Mouse (Mus musculus): ENCODE data around the gene Gm128. TPM values are rescaled to one million over a fixed set of nuclear protein-coding genes. Genes with fewer than 3 reads are reported as not detected.
A peak's percentile ranks its signal among the peaks of the same experiment; 100 is the strongest.

The Gm128 gene
- polyA plus RNA-seq, 1 experiment from 2014 or later, result not detected

GRCm38 (mm10) chr3:95266052-95266451 lies 24.7 kb upstream of the Gm128 start:
- no peaks in the 10 kb centered on the region for H3K9me3 ChIP-seq (replicated peaks; ENCODE audit: control insufficient read depth, low read length)
- 90% methylated on average over 3 of the region's 3 CpGs for WGBS
- no peak for DNase-seq (ENCODE audit: low spot score)

GRCm38 (mm10) chr3:95264724-95265123 lies 23.3 kb upstream of the Gm128 start:
- Histone ChIP-seq H3K4me1 (ENCODE audit: control insufficient read depth, insufficient read depth, low read length) (no peaks in the 10 kb centered on the region), H3K27ac (replicated peaks; ENCODE audit: low read depth, low read length) (no peak overlapping the region), H3K9me3 (replicated peaks; ENCODE audit: control insufficient read depth, low read length) (no peaks in the 10 kb centered on the region), H3K9ac (replicated peaks; ENCODE audit: low read length) (no peak overlapping the region), H3K27me3 (ENCODE audit: control insufficient read depth, insufficient read depth, low read length) (no peaks in the 10 kb centered on the region), H3K36me3 (replicated peaks; ENCODE audit: control insufficient read depth, insufficient read depth, low read depth, low read length) (peaks cover 8% of the 10 kb centered on the region), H3K4me3 (ENCODE audit: low read depth, low read length) (no peak overlapping the region), H3K4me2 (ENCODE audit: low read depth, low read length) (no peak overlapping the region)
- DNase-seq (ENCODE audit: low spot score) (no peak), ATAC-seq (replicated peaks; ENCODE audit: insufficient number of reproducible peaks, low FRiP score, low TSS enrichment, low read depth) (no peak)
- WGBS, result 84% methylated on average over 1 of the region's 1 CpGs

More at GRCm38 (mm10) chr3:95266052-95266451, 24.7 kb upstream of the Gm128 start:
- H3K4me2 ChIP-seq (ENCODE audit: low read depth, low read length), result no peak overlapping the region
- H3K9ac ChIP-seq (replicated peaks; ENCODE audit: low read length), result no peak overlapping the region
- no peaks in the 10 kb centered on the region for H3K27me3 ChIP-seq (ENCODE audit: control insufficient read depth, insufficient read depth, low read length)
- ATAC-seq (replicated peaks; ENCODE audit: insufficient number of reproducible peaks, low FRiP score, low TSS enrichment, low read depth), result no peak
- no peak overlapping the region for H3K27ac ChIP-seq (replicated peaks; ENCODE audit: low read depth, low read length)
- H3K36me3 ChIP-seq (replicated peaks; ENCODE audit: control insufficient read depth, insufficient read depth, low read depth, low read length), result peaks cover 8% of the 10 kb centered on the region
- no peak overlapping the region for H3K4me3 ChIP-seq (ENCODE audit: low read depth, low read length)
- H3K4me1 ChIP-seq (ENCODE audit: control insufficient read depth, insufficient read depth, low read length), result no peaks in the 10 kb centered on the region

DNA sequence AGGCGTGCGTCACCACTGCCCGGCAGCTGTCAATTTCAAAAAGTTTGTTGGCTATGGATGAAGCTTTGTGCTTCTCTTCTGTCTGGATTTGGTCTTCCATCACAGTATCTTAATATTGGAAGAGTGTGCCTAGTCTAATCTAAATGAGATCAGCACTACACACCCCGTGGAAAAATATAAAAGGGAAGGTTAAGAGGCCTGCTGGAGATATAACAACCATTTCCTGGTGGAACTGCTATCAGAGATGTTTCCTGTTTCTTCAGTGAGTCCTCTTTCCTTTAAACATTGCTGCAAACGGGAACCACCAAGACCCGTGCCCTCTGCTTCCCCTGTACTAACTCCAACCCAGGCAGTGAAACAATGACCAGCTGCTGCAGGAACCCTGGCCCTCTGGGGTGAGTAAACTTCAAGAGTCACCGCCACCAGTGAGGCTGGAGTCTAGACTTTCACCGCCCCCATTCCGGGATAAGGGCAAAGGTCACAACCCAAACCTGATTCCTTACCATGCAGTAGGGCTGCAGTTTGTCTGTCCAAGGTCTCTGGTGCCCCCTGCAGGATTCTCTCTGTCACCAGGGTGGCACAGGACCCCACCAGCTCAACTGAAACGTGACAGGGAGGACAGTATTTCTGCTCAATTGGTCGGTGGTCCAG lies 21.8 kb upstream of the Gm128 start:
- no peak overlapping the region for H3K4me3 ChIP-seq (ENCODE audit: low read depth, low read length)
- H3K9me3 ChIP-seq (replicated peaks; ENCODE audit: control insufficient read depth, low read length), result no peaks in the 10 kb centered on the region
- 39% methylated on average over 11 of the region's 11 CpGs for WGBS
- H3K27ac ChIP-seq (replicated peaks; ENCODE audit: low read depth, low read length), result no peak overlapping the region
- peaks cover 12% of the 10 kb centered on the region for H3K36me3 ChIP-seq (replicated peaks; ENCODE audit: control insufficient read depth, insufficient read depth, low read depth, low read length)
- DNase-seq (ENCODE audit: low spot score) (peak; percentile 66), ATAC-seq (replicated peaks; ENCODE audit: insufficient number of reproducible peaks, low FRiP score, low TSS enrichment, low read depth) (0 out of 2 replicates have a peak, but pooled peaks have one; percentile 67)
- no peaks in the 10 kb centered on the region for H3K27me3 ChIP-seq (ENCODE audit: control insufficient read depth, insufficient read depth, low read length)
- no peak overlapping the region for H3K4me2 ChIP-seq (ENCODE audit: low read depth, low read length)
- H3K9ac ChIP-seq (replicated peaks; ENCODE audit: low read length), result no peak overlapping the region
- H3K4me1 ChIP-seq (ENCODE audit: control insufficient read depth, insufficient read depth, low read length), result no peaks in the 10 kb centered on the region

DNA sequence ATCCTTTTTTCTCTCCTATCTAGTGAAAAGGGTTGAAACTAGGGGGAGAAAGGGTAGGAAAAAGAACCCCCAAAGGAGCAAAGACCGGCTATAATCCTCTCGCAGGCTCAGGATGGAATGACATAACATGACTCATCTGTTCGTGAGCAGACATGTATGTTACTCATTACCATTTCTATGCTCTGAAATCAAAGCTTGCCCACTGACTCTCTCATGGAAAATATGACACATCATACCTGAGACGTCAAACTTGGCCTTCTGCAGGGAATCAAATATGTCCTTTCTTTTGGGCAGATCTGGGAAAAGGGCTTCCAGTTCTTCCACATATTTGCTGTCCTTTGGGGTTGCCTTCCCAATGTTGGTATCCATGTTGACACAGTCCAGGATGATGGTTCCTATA lies 20.6 kb upstream of the Gm128 start:
- Histone ChIP-seq H3K9me3 (replicated peaks; ENCODE audit: control insufficient read depth, low read length) (no peaks in the 10 kb centered on the region), H3K4me1 (ENCODE audit: control insufficient read depth, insufficient read depth, low read length) (no peaks in the 10 kb centered on the region), H3K4me3 (ENCODE audit: low read depth, low read length) (no peak overlapping the region), H3K27ac (replicated peaks; ENCODE audit: low read depth, low read length) (no peak overlapping the region), H3K27me3 (ENCODE audit: control insufficient read depth, insufficient read depth, low read length) (no peaks in the 10 kb centered on the region), H3K36me3 (replicated peaks; ENCODE audit: control insufficient read depth, insufficient read depth, low read depth, low read length) (peaks cover 13% of the 10 kb centered on the region), H3K9ac (replicated peaks; ENCODE audit: low read length) (no peak overlapping the region), H3K4me2 (ENCODE audit: low read depth, low read length) (no peak overlapping the region)
- no peak for DNase-seq (ENCODE audit: low spot score)
- no peak for ATAC-seq (replicated peaks; ENCODE audit: insufficient number of reproducible peaks, low FRiP score, low TSS enrichment, low read depth)
- WGBS, result 86% methylated on average over 4 of the region's 4 CpGs

DNA sequence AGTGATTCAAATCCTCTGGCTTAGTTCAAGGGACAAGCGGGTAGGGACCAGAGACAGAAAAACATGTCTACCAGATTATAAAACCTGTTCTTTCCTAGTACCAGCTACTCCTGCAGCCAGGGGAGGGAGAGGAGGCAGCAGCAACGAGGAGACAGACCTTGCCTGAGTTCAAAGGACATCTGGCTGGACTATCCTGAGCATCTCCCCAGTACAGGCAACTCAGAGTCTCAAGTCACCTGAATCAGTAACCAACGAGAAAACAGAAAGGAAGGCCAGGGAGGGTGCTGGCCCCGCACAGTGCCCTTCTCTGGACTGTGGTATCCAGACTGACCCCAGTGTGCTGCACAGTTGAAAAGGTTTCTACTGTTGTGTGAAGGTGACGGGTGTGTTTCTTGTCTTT lies 15.5 kb upstream of the Gm128 start:
- WGBS, result 86% methylated on average over 5 of the region's 5 CpGs
- Histone ChIP-seq H3K4me2 (ENCODE audit: low read depth, low read length) (no peak overlapping the region), H3K4me1 (ENCODE audit: control insufficient read depth, insufficient read depth, low read length) (no peaks in the 10 kb centered on the region), H3K4me3 (ENCODE audit: low read depth, low read length) (no peak overlapping the region), H3K27me3 (ENCODE audit: control insufficient read depth, insufficient read depth, low read length) (no peaks in the 10 kb centered on the region), H3K9me3 (replicated peaks; ENCODE audit: control insufficient read depth, low read length) (no peaks in the 10 kb centered on the region), H3K9ac (replicated peaks; ENCODE audit: low read length) (no peak overlapping the region), H3K27ac (replicated peaks; ENCODE audit: low read depth, low read length) (no peak overlapping the region), H3K36me3 (replicated peaks; ENCODE audit: control insufficient read depth, insufficient read depth, low read depth, low read length) (peaks cover 12% of the 10 kb centered on the region)
- ATAC-seq (replicated peaks; ENCODE audit: insufficient number of reproducible peaks, low FRiP score, low TSS enrichment, low read depth), result no peak
- no peak for DNase-seq (ENCODE audit: low spot score)

DNA sequence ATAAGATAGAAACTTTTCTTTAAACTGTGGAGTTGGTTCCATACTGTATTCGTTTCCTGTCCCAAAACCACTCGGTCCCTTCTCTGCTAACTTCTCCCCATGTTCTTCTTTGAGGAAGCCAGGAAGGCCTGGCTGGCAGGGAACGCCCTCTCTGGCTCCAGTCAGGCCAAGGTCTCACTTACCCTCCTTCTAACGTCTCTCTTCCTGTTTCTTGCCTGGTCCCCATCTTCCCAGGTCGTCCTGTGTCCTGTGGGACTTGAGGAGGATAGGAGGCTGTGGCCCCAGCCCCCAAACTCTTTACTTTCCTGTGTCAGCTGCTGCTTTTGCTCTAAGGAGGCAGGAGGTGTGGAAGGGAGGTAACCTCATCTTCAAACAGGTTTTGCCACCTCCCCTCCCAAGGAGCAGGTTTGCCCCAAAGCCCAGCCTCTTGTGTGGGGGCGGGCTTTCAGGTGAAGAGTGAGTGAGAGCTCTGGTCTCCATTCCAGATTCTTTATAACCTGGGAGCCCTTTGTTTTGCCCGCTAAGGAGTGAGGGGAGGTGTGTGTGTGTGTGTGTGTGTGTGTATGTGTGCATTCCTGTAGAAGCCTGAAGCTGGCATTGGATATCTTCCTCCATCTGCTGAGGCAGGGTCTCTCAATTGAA lies 9.5 kb upstream of the Gm128 start, which contains the start of gene Bnipl:
Bnipl (minus strand) TSS at position 411 of the 642 bp plus-strand sequence.
- no peak within 1 kb of the TSS for H3K9ac ChIP-seq (replicated peaks; ENCODE audit: low read length)
- no peak within 1 kb of the TSS for H3K27ac ChIP-seq (replicated peaks; ENCODE audit: low read depth, low read length)
- ATAC-seq (replicated peaks; ENCODE audit: insufficient number of reproducible peaks, low FRiP score, low TSS enrichment, low read depth) (peak; percentile 62; the same call in 1 of the 2 replicates), DNase-seq (ENCODE audit: low spot score) (no peak)
- no peaks in the 10 kb centered on the region for H3K4me1 ChIP-seq (ENCODE audit: control insufficient read depth, insufficient read depth, low read length)
- WGBS, result 54% methylated on average over 7 of the region's 7 CpGs
- no peak within 1 kb of the TSS for H3K4me2 ChIP-seq (ENCODE audit: low read depth, low read length)
- no peak within 1 kb of the TSS for H3K4me3 ChIP-seq (ENCODE audit: low read depth, low read length)
- no peaks in the 10 kb centered on the region; the same call in 1 of the 2 replicates for H3K36me3 ChIP-seq (replicated peaks; ENCODE audit: control insufficient read depth, insufficient read depth, low read depth, low read length)
- H3K27me3 ChIP-seq (ENCODE audit: control insufficient read depth, insufficient read depth, low read length), result no peaks in the 10 kb centered on the region
- no peaks in the 10 kb centered on the region for H3K9me3 ChIP-seq (replicated peaks; ENCODE audit: control insufficient read depth, low read length)

GRCm38 (mm10) chr3:95250361-95250760 lies 9.0 kb upstream of the Gm128 start:
- DNase-seq (ENCODE audit: low spot score), result no peak
- H3K9ac ChIP-seq (replicated peaks; ENCODE audit: low read length), result no peak overlapping the region
- H3K9me3 ChIP-seq (replicated peaks; ENCODE audit: control insufficient read depth, low read length), result no peaks in the 10 kb centered on the region
- H3K4me3 ChIP-seq (ENCODE audit: low read depth, low read length), result no peak overlapping the region
- no peaks in the 10 kb centered on the region; the same call in 1 of the 2 replicates for H3K36me3 ChIP-seq (replicated peaks; ENCODE audit: control insufficient read depth, insufficient read depth, low read depth, low read length)
- no peaks in the 10 kb centered on the region for H3K4me1 ChIP-seq (ENCODE audit: control insufficient read depth, insufficient read depth, low read length)
- ATAC-seq (replicated peaks; ENCODE audit: insufficient number of reproducible peaks, low FRiP score, low TSS enrichment, low read depth), result no peak
- WGBS, result 75% methylated on average over 5 of the region's 5 CpGs
- H3K4me2 ChIP-seq (ENCODE audit: low read depth, low read length), result no peak overlapping the region
- H3K27ac ChIP-seq (replicated peaks; ENCODE audit: low read depth, low read length), result no peak overlapping the region
- H3K27me3 ChIP-seq (ENCODE audit: control insufficient read depth, insufficient read depth, low read length), result no peaks in the 10 kb centered on the region

- DNase-seq (ENCODE audit: low spot score), result no peak
- H3K9me3 ChIP-seq (replicated peaks; ENCODE audit: control insufficient read depth, low read length), result no peaks in the 10 kb centered on the region
- H3K9ac ChIP-seq (replicated peaks; ENCODE audit: low read length), result no peak overlapping the region
- H3K4me2 ChIP-seq (ENCODE audit: low read depth, low read length), result no peak overlapping the region
- H3K27me3 ChIP-seq (ENCODE audit: control insufficient read depth, insufficient read depth, low read length), result no peaks in the 10 kb centered on the region
- H3K27ac ChIP-seq (replicated peaks; ENCODE audit: low read depth, low read length), result no peak overlapping the region
- WGBS, result 73% methylated on average over 1 of the region's 1 CpGs
- no peak for ATAC-seq (replicated peaks; ENCODE audit: insufficient number of reproducible peaks, low FRiP score, low TSS enrichment, low read depth)
- H3K4me3 ChIP-seq (ENCODE audit: low read depth, low read length), result no peak overlapping the region
- no peaks in the 10 kb centered on the region for H3K36me3 ChIP-seq (replicated peaks; ENCODE audit: control insufficient read depth, insufficient read depth, low read depth, low read length)
- H3K4me1 ChIP-seq (ENCODE audit: control insufficient read depth, insufficient read depth, low read length), result no peaks in the 10 kb centered on the region
These were observed 6.4 kb upstream of the Gm128 start for GRCm38 (mm10) chr3:95247660-95248336.

All from embryonic facial prominence, embryonic 11.5 days (tissue).